Mouse (Mus musculus) lung, embryonic 16.5 days (tissue): ENCODE measurements around the gene Podn. TPM values are rescaled to one million over a fixed set of nuclear protein-coding genes. Genes with fewer than 3 reads are reported as not detected.
"Not testable (repeated sequence)": the region's sequence is repeated elsewhere in the genome, so short reads cannot be mapped to it uniquely, and the experiment has no call there.

Source experiments
- ATAC-seq: fragments of 200-750 bp; cut with Nextera tagmentation; 2 replicates; pipeline ENCODE4 v1.8.0; 2017; ENCODE audit warnings: low read depth, mild to moderate bottlenecking, moderate library complexity
- H3K27ac ChIP-seq: fragments of 300-500 bp; sonication (generic); 2 replicates; pipeline ENCODE4 v1.5.1; 2014; ENCODE audit warnings: mild to moderate bottlenecking, control low read depth, low read length
- H3K27me3 ChIP-seq: fragments of 300-500 bp; sonication (generic); 2 replicates; pipeline ENCODE4 v1.6.1; 2014; ENCODE audit warnings: low read depth, low read length, mixed read lengths; ENCODE audit not compliant: control insufficient read depth, insufficient read depth
- H3K36me3 ChIP-seq: fragments of 300-500 bp; sonication (generic); 2 replicates; pipeline ENCODE4 v1.6.1; 2014; ENCODE audit warnings: low read length; ENCODE audit not compliant: control insufficient read depth, insufficient read depth
- H3K4me1 ChIP-seq: fragments of 300-500 bp; sonication (generic); replicated peaks from 2 replicates; pipeline ENCODE4 v1.6.1; 2014; ENCODE audit warnings: low read length, mixed read lengths; ENCODE audit not compliant: control insufficient read depth, insufficient read depth
- H3K4me2 ChIP-seq: fragments of 300-500 bp; sonication (generic); 2 replicates; pipeline ENCODE4 v1.6.1; 2014; ENCODE audit warnings: low read depth, low read length, control low read depth
- H3K4me3 ChIP-seq: fragments of 300-500 bp; sonication (generic); 2 replicates; pipeline ENCODE4 v1.5.1; 2014; ENCODE audit warnings: mild to moderate bottlenecking, low read length, control low read depth
- H3K9ac ChIP-seq: fragments of 300-500 bp; sonication (generic); 2 replicates; pipeline ENCODE4 v1.6.1; 2014; ENCODE audit warnings: low read length, control low read depth
- H3K9me3 ChIP-seq: fragments of 300-500 bp; sonication (generic); 2 replicates; pipeline ENCODE4 v1.6.1; 2016; ENCODE audit warnings: low read length; ENCODE audit not compliant: control insufficient read depth
- WGBS: fragments of 180-500 bp; shearing (Covaris S2); extraction: QIAGEN DNeasy Blood & Tissue Kit; methylation state at CpG from one replicate; pipeline ENCODE4 v1.1.7; 2014; 5-methylcytosine and 5-hydroxymethylcytosine counted together
- polyA plus RNA-seq: library from polyadenylated mRNA; unstranded; fragments of >200 nt; fragmentation: Nextera tagmentation; extraction: Ambion mirVana; gene quantifications from 2 replicates; pipeline ENCODE4 v1.2.1, GENCODE M21; 2015

Podn gene
- polyA plus RNA-seq, 1 experiment from 2014 or later: 1.5 TPM

DNA sequence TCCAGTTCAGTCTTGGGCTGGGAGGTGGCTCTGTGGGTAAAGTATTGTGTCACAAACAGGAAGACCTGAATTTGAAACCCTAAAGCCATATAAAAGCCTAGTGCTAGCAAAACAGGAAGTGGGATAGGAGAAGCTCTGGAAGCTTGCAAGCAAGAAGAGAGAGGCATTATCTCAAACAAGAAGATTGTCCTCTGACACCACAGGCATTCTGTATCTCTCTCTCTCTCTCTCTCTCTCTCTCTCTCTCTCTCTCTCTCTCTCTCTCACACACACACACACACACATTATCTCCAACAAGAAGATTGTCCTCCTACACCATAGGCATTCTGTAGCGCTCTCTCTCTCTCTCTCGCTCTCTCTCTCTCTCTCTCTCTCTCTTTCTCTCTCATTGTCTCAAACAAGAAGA lies 13.8 kb downstream of the Podn start:
- WGBS: 90% methylated on average over 2 of the region's 2 CpGs
- H3K4me1 ChIP-seq: no peaks in the 10 kb centered on the region
- no peak for ATAC-seq

DNA sequence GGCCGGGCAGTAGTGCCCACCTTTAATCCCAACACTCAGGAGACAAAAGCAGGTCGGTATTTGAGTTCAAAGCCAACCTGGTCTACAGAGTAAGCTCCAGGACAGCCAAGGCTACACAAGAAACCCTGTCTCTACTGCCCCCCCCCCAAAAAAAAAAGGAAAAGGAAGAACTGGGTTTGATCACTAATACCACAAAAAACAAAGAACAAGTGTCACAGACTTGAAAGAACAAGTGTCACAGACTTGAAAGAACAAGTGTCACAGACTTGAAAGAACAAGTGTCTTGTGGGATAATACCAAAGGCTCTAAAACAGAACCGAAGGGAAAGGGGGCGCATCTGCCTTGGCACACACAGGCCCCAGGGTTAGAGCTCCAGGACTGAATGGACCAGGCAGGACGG lies 15.4 kb downstream of the Podn start:
- Histone ChIP-seq H3K4me1 (no peaks in the 10 kb centered on the region), H3K4me3 (no peak overlapping the region), H3K4me2 (no peak overlapping the region), H3K9ac (no peak overlapping the region), H3K27me3 (no peaks in the 10 kb centered on the region), H3K36me3 (no peaks in the 10 kb centered on the region), H3K27ac (no peak overlapping the region), H3K9me3 (no peaks in the 10 kb centered on the region)
- ATAC-seq: no peak
- WGBS: 78% methylated on average over 5 of the region's 5 CpGs

More for the DNA sequence above, 13.8 kb downstream of the Podn start:
- H3K9ac ChIP-seq: no peak overlapping the region
- no peak overlapping the region for H3K4me2 ChIP-seq
- no peak overlapping the region for H3K27ac ChIP-seq
- H3K36me3 ChIP-seq: no peaks in the 10 kb centered on the region
- H3K27me3 ChIP-seq: no peaks in the 10 kb centered on the region
- H3K9me3 ChIP-seq: no peaks in the 10 kb centered on the region
- no peak overlapping the region for H3K4me3 ChIP-seq

DNA sequence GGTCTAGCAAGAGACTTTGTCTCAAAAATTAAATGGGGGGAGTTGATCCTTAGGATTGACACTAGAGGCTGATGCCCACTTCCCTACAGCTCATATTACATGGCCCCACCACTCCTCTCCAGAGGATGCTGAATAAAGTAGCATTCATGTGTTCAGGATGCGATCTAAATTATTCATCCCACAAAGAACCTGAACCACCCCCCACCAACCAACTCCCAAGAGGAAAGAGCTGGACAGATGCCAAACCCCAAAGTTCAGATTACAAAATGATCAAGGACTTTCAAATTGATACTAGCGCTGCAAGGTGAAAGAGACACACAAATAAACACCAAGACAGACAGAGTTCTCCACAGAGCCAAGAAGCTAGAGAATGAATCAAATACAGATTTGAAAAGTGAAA lies 16.5 kb downstream of the Podn start:
- Histone ChIP-seq H3K9ac (no peak overlapping the region), H3K9me3 (no peaks in the 10 kb centered on the region), H3K27ac (no peak overlapping the region), H3K27me3 (no peaks in the 10 kb centered on the region), H3K4me1 (no peaks in the 10 kb centered on the region), H3K4me3 (no peak overlapping the region), H3K36me3 (no peaks in the 10 kb centered on the region), H3K4me2 (no peak overlapping the region)
- peak; percentile 29; the same call in 1 of the 2 replicates for ATAC-seq
- 39% methylated on average over 2 of the region's 2 CpGs for WGBS

DNA sequence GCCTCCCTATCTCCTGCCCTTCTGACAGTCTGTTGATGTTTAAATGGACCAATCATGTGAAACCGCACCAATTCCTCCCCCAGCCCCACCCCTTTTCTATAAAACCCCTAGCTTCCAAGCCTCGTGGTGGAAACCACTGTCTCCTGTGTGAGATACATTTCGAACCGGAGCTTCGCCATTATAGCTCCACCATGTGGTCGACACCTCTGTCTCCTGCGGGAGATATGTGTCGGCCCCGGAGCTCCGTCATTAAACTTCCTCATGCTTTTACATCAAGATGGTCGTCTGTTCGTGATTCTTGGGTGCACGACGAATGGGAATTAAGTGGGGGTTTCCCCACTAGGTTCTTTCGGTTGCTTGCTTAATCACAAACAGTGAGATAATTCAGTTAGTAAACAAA lies 17.1 kb downstream of the Podn start:
- not testable (repeated sequence) for H3K9me3 ChIP-seq, H3K4me2 ChIP-seq, H3K27me3 ChIP-seq, H3K4me3 ChIP-seq, H3K4me1 ChIP-seq, H3K36me3 ChIP-seq, H3K9ac ChIP-seq, H3K27ac ChIP-seq, ATAC-seq
- WGBS: 72% methylated on average over 15 of the region's 15 CpGs

DNA sequence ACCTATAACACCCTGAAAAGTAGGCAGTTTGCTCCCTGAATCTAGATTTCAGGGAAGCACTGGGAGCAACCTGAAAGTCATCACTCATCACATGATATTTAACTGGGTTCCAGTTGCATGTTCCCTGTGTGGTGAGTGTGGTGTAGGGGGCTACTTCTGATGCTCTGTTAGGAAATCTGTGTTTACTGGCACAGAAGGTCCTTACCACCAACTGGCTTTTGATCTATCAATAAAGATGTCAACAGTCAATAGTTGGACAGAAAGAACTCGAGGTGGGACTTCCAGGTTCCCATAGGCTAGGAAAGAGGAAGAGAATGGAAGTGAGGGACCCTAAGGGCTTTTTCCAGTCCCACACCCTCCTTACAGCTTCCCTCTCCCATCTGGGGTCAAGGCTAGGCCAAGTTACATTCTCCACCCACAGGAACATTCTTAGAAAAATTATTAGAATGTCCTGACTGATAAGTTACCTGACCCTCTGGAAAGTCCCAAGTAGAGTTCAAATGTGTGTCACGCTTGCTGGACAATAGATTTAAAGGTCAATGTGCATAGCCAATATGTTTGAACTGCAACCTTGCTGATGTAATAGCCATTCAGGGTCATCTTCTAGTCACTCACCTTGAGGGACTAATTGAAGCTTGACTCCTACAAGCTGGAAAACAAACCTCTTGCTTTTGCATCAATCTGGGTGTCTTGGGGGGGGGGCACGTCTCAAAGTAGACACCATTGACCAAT lies 18.9 kb downstream of the Podn start:
- no peak for ATAC-seq
- no peak overlapping the region for H3K4me3 ChIP-seq
- no peak overlapping the region for H3K4me2 ChIP-seq
- WGBS: 75% methylated on average over 3 of the region's 3 CpGs
- no peaks in the 10 kb centered on the region for H3K27me3 ChIP-seq
- H3K9me3 ChIP-seq: no peaks in the 10 kb centered on the region
- no peak overlapping the region for H3K9ac ChIP-seq
- no peak overlapping the region for H3K27ac ChIP-seq
- H3K4me1 ChIP-seq: peaks cover 2% of the 10 kb centered on the region; the same call in 1 of the 2 replicates
- H3K36me3 ChIP-seq: no peaks in the 10 kb centered on the region

DNA sequence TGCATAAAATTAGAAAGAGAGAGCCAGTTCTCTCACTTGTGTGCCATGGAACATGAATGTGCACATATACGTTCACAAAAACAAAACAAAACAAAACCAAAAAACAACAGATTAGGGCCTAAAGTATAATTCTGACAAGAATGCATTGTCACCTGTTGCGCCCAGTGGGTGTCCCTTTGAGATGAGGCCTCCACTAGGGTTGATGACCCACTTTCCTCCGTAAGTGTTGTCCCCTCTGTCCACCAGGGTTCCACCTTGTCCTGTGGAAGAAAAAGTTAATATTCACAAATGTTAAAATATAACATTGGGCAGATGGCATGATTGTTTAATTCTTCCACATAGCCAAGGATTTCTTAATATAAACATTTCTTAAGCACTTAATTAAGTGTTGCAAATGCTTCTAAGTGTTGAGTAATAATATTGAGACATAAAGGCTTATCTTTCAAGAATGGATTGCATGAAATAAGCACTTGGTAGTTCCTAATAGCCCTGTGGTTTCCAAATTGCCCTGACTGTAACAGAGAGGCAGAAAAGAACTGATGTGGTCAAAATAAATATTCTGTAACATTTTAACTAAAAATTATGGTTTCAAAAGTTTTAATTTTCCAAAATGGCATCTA lies 21.9 kb downstream of the Podn start:
- H3K27me3 ChIP-seq: no peaks in the 10 kb centered on the region
- H3K4me1 ChIP-seq: peaks cover 12% of the 10 kb centered on the region
- H3K4me3 ChIP-seq: no peak overlapping the region
- H3K9ac ChIP-seq: no peak overlapping the region
- H3K36me3 ChIP-seq: no peaks in the 10 kb centered on the region
- H3K4me2 ChIP-seq: no peak overlapping the region
- peak overlapping the region; percentile 75; the same call in 1 of the 2 replicates for H3K27ac ChIP-seq
- peak; percentile 62 for ATAC-seq
- WGBS: 55% methylated on average over 3 of the region's 3 CpGs
- H3K9me3 ChIP-seq: no peaks in the 10 kb centered on the region

DNA sequence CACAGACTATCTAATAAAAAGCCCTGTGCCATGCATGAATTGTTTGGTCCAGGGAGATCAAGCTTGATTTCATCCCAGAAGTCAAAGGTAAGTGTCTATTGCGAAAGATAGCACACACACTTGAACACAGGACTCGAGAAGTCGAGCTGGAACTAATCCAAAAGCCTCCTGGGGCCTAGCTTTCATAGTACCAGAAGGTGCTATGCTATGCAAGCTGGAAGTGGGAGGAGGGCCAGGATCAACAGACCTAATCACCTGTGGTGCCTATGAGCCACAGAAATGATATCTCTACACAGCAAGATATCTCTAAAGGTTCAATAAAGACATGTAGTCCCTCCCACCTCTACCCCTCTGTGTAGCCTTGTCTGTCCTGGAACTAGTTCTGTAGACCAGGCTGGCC lies 24.2 kb downstream of the Podn start:
- Histone ChIP-seq H3K27me3 (no peaks in the 10 kb centered on the region), H3K9me3 (no peaks in the 10 kb centered on the region), H3K27ac (no peak overlapping the region), H3K4me3 (no peak overlapping the region), H3K4me2 (no peak overlapping the region), H3K36me3 (no peaks in the 10 kb centered on the region), H3K4me1 (peaks cover 12% of the 10 kb centered on the region), H3K9ac (no peak overlapping the region)
- 72% methylated on average over 3 of the region's 3 CpGs for WGBS
- ATAC-seq: no peak

DNA sequence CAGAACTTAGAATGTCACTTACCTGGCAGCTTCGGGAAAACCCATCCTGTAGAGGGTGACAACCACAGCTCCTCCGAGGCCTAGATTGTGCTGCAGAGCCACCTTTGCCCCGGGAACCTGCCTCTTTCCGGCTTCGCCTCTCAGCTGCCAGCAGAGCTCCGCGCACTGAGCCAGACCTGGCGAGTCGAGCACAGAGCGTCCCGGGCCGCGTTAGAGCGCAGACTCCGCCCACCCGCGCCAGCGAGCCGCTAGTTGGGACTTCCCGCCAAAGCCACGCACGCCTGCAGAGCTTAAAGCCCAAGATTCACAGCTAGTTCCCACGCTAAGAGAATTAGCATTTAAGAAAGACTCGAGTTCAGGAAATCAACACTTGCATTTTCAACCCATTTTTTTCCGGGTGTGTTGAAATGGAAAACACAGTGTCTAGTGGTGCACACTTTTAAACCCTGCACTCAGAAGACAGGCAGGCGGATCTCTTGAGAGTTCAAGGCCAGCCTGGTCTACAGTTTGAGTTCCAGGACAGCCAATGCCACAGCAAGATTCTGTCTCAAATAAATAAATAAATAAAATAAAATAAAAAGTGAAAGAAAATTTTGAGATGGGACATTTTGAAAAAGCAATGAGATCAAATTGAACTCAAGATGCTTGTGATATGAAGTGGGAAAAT lies 24.9 kb downstream of the Podn start:
- Histone ChIP-seq H3K4me1 (peaks cover 12% of the 10 kb centered on the region), H3K9ac (peak overlapping the region; percentile 76), H3K4me2 (peak overlapping the region; percentile 55), H3K27ac (peak overlapping the region; percentile 74), H3K27me3 (no peaks in the 10 kb centered on the region), H3K4me3 (peak overlapping the region; percentile 65), H3K9me3 (no peaks in the 10 kb centered on the region), H3K36me3 (peaks cover under 1% of the 10 kb centered on the region; the same call in 1 of the 2 replicates)
- ATAC-seq: peak; percentile 96
- 2% methylated on average over 26 of the region's 26 CpGs for WGBS

DNA sequence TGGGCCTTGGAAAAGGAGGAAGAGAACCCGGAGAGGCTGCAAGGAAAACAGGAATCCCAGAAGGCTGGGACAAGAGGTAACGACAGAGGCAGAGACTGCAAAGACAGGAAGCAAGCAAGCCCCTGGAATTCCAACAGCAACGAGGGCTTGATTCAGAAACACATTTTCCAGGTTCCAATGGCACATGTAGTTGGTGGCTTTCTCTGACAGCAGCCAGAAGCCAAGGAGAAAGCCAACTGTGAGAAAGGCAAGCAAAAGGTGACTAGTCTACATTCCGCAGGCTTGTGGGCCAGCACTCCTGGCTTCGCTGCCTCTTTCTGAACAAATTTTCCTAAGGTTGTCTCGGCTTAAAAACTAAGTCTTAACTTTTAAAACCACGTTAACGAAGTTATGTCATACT lies 25.5 kb downstream of the Podn start:
- Histone ChIP-seq H3K27me3 (no peaks in the 10 kb centered on the region), H3K4me2 (peak overlapping the region; percentile 55), H3K27ac (peak overlapping the region; percentile 26), H3K4me3 (peak overlapping the region; percentile 65), H3K9ac (peak overlapping the region; percentile 76), H3K4me1 (peaks cover 12% of the 10 kb centered on the region), H3K36me3 (peaks cover 6% of the 10 kb centered on the region), H3K9me3 (no peaks in the 10 kb centered on the region)
- 6% methylated on average over 8 of the region's 8 CpGs for WGBS
- no peak for ATAC-seq
